Mouse (Mus musculus) liver, adult 2 months (tissue): ENCODE measurements around the gene Zdhhc8.

Experiments used
- CTCF ChIP-seq: fragments of 200-500 bp; IDR thresholded peaks from 2 replicates; pipeline ENCODE4 v1.5.1; 2011; ENCODE audit warnings: low read depth, low read length, control low read depth
- POLR2A ChIP-seq: fragments of 200-500 bp; IDR thresholded peaks from 2 replicates; pipeline ENCODE4 v1.6.1; 2011; ENCODE audit warnings: low read length, control low read depth; ENCODE audit not compliant: insufficient read depth; ENCODE audit errors: extremely low read depth

- TF ChIP-seq CTCF, result no peak
- no peak for TF ChIP-seq POLR2A
These were observed 61.1 kb downstream of the Zdhhc8 start for GRCm38 (mm10) chr16:18173788-18174187.
